Mouse (Mus musculus) lung, adult 2 months (tissue): ENCODE data around the gene Pdlim5.

Source experiments
- CTCF ChIP-seq: fragments of 200-500 bp; IDR thresholded peaks from 2 replicates; pipeline ENCODE4 v1.5.1; 2011; ENCODE audit warnings: mild to moderate bottlenecking, low read length, control low read depth; ENCODE audit not compliant: insufficient read depth
- POLR2A ChIP-seq: fragments of 200-500 bp; IDR thresholded peaks from 2 replicates; pipeline ENCODE4 v1.6.1; 2011; ENCODE audit warnings: low read depth, mild to moderate bottlenecking, control low read depth, low read length, borderline replicate concordance; ENCODE audit errors: extremely low read depth

GRCm38 (mm10) chr3:142353218-142353617 is 42.3 kb downstream of the Pdlim5 start:
- no peak for TF ChIP-seq POLR2A
- TF ChIP-seq CTCF: no peak
